Mouse (Mus musculus) T-helper 17 cell (primary cell): ENCODE results near the gene Uba1y.
"Not testable (repeated sequence)": the region's sequence is repeated elsewhere in the genome, so short reads cannot be mapped to it uniquely, and the experiment has no call there.

Experiments
- in situ Hi-C, 2 experiments: fragments of 300-600 bp; cut with MboI, MseI; formaldehyde crosslinking; loops; 1 replicate in 1 of 2; 2 replicates in 1 of 2; pipeline ENCODE4 v1.15.1; 2025; ENCODE audit warnings: high pct_unique_total_duplicates in 2 of 2

The Uba1y gene

DNA sequence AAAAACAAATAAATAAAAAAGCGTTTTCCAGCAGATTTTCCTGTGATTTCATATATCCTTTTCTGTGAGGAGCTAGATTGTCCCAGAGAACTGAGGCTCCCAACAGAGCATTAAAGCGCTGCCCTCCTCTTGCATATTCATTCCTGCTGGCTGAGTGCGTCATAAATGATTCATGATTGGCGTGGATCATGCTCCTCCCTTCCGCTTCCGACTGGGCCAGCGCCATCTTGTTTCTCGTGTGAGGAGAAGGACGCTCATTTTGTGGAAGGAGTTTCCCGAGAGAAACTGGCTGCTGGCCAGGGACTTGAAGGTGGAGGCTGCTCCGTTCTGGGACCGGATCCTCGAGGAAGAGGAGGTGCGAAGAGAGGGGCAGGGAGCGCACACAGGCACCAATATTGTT is at the start of gene Uba1y:
Gene Uba1y (plus strand): TSS at position 254 of the 400 bp plus-strand sequence.
- in situ Hi-C loops, result no loop called here

DNA sequence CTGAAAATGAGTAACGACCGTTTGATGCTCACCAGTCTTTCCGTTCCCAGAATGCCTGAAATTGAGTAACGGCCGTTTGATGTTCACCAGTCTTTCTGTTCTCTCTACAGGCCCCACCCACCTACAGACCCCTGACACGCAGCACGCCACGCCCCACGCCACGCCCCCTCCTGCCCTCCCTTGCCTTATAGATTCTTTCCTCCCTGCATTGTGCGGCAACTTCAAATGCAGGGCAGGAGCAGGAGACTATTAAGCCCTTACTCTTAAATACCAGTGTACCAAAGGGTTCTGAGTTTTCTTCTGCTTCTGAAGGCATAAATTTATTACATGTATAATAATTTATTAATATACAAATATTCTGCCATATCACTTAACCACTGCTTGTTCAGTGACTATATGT is 21.1 kb upstream of the Uba1y start, which contains the start of gene Zfy1:
Gene Zfy1 (minus strand): TSS at position 101 of the 400 bp plus-strand sequence.
- in situ Hi-C loops, result not testable (repeated sequence)

DNA sequence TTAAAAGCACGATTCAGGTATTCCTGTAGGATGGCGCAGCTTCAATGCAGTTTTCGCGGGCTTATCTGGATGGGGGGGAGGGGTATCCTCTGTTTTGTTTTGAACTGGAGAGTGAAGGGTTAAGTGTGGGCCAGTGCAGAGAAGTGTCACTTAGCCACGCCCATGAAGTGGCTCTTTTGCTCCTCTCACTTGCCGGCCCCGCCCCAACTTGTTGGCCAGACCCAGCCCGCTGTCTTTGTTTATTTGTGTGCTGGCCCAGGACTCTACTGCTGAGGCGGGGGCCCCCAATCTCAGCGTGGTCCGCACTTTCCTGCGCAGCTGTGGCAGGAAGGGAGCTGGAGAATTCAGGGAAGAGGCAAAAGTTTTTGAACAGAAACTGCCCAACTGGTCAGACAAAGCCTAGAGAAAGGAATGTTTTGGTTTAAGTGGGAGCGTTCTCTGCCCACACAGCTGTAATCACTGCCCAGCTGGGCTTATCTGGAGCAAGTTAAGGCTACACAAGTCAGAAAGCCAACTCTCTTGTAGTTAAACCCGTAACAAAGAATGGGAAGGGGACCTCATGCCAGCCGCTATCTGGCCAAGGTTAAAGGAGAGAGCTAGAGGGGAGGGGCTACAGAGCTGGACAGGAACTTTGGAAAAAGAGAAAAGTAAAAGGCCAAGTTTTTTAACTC is 9.3 kb upstream of the Uba1y start:
- in situ Hi-C loops, result no loop called here

DNA sequence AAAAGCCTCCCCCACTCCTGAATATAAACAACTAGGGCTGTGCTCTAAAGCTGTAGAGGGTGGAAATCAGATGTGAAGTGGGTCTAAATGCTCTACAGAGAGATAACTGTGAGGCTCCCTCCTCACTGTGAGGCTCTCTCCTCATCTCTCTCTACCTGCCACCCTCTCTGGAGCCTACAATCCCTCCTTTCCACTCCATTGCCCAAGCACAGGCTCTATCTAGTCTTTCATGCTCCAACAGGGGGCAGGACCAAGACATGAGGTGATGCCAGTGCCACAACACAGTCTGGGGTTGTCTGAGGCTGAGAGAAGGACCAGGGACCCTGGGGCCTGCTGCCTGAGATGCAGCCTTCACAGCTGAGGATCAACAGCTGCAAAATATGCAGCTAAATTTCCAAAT is 54.0 kb downstream of the Uba1y start:
- in situ Hi-C loops, result no loop called here

DNA sequence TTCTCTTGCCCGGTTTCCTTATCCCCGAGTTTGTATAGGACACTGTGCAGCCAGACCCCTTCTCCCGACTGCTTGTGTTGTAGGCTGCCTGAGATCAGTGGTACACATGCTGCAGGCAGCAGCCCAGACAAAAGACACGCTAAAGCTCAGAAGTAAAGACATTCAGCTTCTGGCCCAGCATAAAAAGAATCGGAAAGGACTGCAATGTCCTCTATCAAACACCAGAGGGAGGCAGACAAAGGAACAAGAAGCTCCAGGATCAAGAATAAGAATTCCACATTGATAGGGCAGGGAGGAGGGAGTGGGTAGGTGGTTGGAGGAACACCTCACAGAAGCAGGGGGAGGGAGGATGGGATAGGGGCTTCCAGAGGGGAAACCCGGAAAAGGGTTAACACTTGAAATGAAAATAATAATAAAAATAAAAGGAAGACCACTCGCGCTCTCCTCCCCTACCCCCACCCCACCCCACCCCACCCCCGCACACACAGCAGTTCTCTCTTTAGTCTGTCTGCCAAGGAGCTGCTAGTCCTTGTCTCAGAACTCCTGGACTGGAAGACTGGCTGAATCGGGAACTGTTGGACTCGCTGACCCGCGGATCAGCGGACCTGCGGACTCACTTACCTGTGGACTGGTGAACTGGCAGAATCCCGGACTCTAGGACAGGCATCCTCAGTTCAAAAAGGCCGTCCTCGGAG is 54.6 kb downstream of the Uba1y start:
- in situ Hi-C loops, result no loop called here
